Mouse (Mus musculus): ENCODE data around the gene Slc51a.

DNA sequence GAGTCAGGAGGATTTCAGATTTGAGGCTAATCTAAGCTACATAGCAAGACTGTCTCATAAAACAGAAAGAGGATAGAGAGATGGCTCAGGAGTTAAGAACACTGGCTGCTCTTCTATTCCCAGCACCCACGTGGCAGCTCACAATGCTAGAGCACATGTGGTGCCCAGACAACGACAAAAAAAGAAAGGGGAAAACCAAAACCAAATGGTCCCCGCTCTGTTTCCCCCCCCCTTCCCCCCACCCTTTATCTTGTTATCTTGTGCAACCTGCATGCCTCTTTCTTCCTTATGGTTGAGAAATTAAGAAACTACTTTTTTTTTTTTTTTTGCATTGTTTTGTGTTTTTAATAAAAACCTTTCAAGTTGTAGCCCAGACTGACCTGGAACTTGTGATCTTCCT, 19.2 kb downstream of the Slc51a start:
- TF ChIP-seq POLR2A (IDR thresholded peaks at IDR 0.05; ENCODE audit: low read depth, low read length) (no peak), CTCF (IDR thresholded peaks at IDR 0.05; ENCODE audit: borderline replicate concordance, insufficient read depth, low read length) (no peak)

All from embryonic fibroblast, embryonic 13.5 days (primary cell).